Mouse (Mus musculus) Muller cell, postnatal 12 days (primary cell): ENCODE measurements around the gene Fcho2.
A peak's percentile ranks its signal among the peaks of the same experiment; 100 is the strongest.
"Not testable (repeated sequence)": the region's sequence is repeated elsewhere in the genome, so short reads cannot be mapped to it uniquely, and the experiment has no call there.

ENCODE experiments used
- DNase-seq: peaks from one replicate; pipeline ENCODE4 v3.0.0-alpha.2; 2015; ENCODE audit errors: inconsistent ontology term

Gene Fcho2

GRCm38 (mm10) chr13:98815147-98815785 lies at the start of gene Fcho2:
Fcho2 (minus strand) TSS chr13:98815449.
- DNase-seq: peak; percentile 98

- DNase-seq: no peak
Measured at GRCm38 (mm10) chr13:98855291-98855690, 40.0 kb upstream of the Fcho2 start.

GRCm38 (mm10) chr13:98845794-98846193 lies 30.5 kb upstream of the Fcho2 start:
- DNase-seq: no peak

GRCm38 (mm10) chr13:98836423-98837088 lies 21.3 kb upstream of the Fcho2 start:
- DNase-seq: no peak

GRCm38 (mm10) chr13:98835740-98836139 lies 20.5 kb upstream of the Fcho2 start:
- no peak for DNase-seq

GRCm38 (mm10) chr13:98834723-98835122 lies 19.5 kb upstream of the Fcho2 start:
- no peak for DNase-seq

- DNase-seq: no peak
Measured at GRCm38 (mm10) chr13:98834199-98834598, 18.9 kb upstream of the Fcho2 start.

GRCm38 (mm10) chr13:98832451-98833450 lies 17.5 kb upstream of the Fcho2 start:
- no peak for DNase-seq

- not testable (repeated sequence) for DNase-seq
Measured at GRCm38 (mm10) chr13:98829026-98829425, 13.8 kb upstream of the Fcho2 start.

- DNase-seq: no peak
Measured at GRCm38 (mm10) chr13:98825574-98825973, 10.3 kb upstream of the Fcho2 start.

- peak; percentile 61 for DNase-seq
Measured at GRCm38 (mm10) chr13:98819094-98819493, 3.8 kb upstream of the Fcho2 start.

- DNase-seq: no peak
Measured at GRCm38 (mm10) chr13:98818205-98818604, 3.0 kb upstream of the Fcho2 start.

GRCm38 (mm10) chr13:98817766-98818165 lies 2.5 kb upstream of the Fcho2 start:
- DNase-seq: no peak

GRCm38 (mm10) chr13:98816981-98817660 lies 1.9 kb upstream of the Fcho2 start:
- DNase-seq: not testable (repeated sequence)

- DNase-seq: no peak
Measured at GRCm38 (mm10) chr13:98816571-98816970, 1.3 kb upstream of the Fcho2 start.

- DNase-seq: peak; percentile 53
Measured at GRCm38 (mm10) chr13:98814275-98815040, 791 bp downstream of the Fcho2 start.

- DNase-seq: no peak
Measured at GRCm38 (mm10) chr13:98813596-98814274, 1.5 kb downstream of the Fcho2 start.

GRCm38 (mm10) chr13:98813167-98813566 lies 2.1 kb downstream of the Fcho2 start:
- no peak for DNase-seq

- no peak for DNase-seq
Measured at GRCm38 (mm10) chr13:98812285-98812684, 3.0 kb downstream of the Fcho2 start.

- no peak for DNase-seq
Measured at GRCm38 (mm10) chr13:98810143-98810542, 5.1 kb downstream of the Fcho2 start.
